Mouse (Mus musculus): ENCODE measurements at regions not wholly inside any gene's neighbourhood (a gene's known extent, or its start where the extent isn't known, plus 50 kb on each side); places are given as distances from the start of the nearest gene placed in this dataset.
A peak's percentile ranks its signal among the peaks of the same experiment; 100 is the strongest.

DNA sequence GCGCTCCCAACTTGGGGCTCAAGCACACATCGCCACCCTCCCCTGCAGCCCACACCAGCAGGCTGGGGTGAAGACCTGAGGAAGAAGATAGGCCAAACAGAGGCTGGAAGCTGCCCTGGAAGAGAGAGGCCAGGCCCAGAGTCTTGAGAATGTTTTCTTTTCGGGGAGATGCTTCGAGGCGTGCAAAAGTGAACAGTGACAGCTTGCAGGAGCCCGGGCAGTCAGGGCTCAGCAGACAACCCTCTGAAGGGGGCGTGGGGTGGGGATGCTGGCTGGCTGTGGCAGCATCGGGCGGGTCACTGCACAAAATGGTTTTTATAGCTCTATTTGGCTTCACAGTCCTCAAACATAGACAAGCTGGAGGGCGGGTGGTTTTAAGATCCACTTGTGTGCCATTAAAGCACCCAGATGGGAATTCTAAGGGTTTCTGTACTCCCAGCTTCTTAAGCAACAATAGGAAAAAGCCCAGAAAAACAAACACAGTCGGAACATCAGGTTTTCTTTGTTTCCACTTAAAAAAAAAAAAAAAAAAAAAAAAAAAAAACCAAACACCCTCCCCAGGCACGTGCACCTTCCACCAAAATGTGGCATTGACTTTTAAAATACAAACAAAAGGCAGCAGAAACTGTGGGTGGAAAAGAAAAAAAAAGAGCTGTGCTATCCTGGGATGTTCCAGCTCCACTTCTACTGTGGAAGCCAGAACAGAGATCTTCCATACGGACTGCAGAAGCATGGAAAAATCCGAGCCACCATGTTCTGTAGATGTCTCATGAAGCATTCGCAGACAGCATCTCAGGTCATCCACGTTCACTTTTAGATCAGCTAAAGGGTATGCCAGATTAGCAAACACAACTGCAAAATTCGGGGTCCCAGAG, 123.5 kb downstream of the Ly86 start:
- intact Hi-C loops (cut with DNase I) = loop anchor here (5.0 kb wide), 1 partner anchor 469 kb away; no protein-coding TSS in a partner anchor
- peak; percentile 23 to 26 for DNase-seq (ENCODE audit: low spot score in 2 of 2)

DNA sequence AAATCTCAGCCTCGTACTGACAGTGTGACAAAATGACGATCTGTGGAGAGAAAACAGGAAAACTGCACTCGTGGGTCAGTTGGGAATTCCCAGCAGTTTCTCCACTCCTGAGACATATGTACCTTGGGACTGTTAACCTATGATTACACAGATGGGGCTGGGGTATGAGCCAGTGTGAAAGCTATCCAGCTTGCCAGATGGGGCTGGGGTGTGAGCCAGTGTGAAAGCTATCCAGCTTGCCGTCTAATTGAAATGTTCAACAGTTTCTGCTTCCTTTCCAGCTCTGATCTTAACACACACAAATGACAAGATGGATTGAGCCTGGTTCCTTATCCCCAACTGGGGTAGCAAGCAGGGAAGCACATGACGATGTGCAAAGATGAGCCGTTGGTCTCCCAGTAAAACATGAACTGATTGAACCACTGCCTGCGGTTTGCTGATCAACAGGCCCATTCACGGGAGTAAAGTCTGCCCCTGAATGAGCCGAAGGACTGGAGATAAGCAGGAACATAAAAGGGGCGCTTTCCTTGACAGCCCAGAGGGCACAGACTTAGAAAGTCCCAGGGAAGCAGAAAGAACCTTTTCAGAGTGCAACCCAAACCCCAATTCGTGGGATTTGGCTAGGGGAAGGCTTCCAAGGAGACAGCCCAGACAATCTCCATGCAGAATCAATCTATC, 125.4 kb downstream of the Ly86 start:
- intact Hi-C loops (cut with DNase I) = no loop called here

DNA sequence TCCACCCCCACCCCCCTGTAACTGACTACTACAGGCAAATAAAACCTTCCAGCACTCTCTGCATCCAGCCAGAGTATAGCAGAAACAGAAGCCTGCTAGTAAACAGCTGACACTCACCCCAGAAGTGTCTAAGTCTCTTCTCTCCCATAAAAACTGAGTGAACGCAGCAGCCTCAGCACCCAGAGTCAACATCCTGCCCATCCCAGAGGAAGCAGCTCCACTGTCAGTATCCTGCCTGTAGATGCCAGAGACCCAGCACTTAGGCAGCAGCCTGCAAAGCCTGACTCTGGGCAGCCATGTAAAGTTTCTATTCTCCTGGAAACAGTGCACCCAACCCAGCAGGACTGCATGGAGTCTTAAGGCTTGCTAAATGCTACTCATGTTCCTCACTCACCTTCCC, 128.4 kb downstream of the Ly86 start:
- intact Hi-C loops (cut with DNase I) = no loop called here
- DNase-seq (ENCODE audit: low spot score in 2 of 2) = no peak

More for the DNA sequence above, 125.4 kb downstream of the Ly86 start:
- no peak for DNase-seq (ENCODE audit: low spot score in 2 of 2)

DNA sequence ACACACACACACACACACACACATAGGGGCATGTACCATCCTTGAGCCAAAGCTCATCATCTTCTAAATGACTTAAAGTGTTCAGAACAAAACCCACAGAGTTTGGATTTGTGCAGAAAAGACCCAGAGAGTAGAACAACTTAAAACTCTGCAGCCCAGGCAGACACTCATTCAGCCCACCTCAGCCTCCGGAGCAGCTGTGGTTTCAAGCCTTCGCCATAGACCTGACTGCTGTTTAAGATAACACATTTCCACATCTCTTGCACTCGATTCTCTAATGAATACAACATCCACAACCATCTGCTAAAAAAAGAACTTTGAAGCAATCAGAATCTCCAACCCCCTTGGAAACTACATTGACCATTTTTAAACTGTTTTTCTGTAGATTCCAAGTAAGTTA, 130.8 kb downstream of the Ly86 start:
- intact Hi-C loops (cut with DNase I) = no loop called here
- DNase-seq (ENCODE audit: low spot score in 2 of 2) = no peak

DNA sequence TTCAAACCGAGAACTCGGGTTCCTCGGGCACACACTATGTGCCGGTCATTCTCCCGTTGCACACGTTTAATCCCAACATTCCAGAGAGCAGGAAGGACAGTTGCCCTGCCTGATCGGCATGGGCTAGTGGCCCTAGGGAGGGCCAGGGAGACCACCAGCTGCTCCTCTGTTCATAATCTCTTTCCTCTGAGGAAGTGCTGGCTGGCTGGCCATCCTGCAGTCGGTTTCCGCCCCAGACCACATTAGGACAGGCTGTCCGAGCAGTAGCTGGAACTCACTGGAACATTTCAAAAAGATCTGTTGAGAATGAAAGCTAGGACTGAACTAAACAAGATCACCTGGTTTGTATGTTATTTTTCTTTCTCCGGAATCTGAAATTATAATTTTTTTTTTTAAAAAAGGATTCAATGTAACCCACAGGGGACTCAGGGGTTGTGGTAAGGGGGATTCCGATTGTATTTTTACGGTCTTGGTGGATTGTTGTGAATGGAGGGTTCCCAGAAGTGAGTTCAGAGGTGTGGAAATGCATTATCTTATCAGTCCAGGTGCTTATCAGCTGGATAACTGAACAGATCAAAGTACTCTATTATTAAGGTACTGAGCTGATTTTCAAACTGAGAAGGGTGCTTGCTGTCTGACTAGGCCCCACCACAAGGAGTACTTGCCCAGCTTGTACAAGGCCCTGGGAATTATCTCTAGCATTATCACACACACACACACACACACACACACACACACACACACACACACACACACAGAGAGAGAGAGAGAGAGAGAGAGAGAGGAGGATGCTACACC, 131.4 kb downstream of the Ly86 start:
- intact Hi-C loops (cut with DNase I) = no loop called here
- DNase-seq (ENCODE audit: low spot score in 2 of 2) = no peak

DNA sequence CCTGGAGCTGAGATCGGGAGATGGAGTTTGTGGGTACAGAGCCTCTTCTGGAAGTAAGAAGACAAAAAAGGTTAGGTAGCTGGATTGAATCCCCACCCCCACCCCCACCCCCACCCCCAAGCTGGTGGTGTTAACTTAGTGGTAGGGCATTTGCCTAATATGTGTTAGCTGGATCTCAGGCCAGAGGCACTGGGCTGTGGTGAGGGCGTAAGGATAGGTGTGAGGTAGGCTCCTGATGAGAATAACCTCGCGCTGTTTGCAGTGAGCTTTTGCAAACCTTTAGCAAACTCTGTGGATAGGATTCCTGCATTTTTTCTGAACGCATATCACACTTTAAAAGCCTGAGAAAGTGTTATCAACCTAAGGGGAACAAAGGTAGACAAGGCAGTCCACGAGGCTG, 132.3 kb downstream of the Ly86 start:
- DNase-seq (ENCODE audit: low spot score in 2 of 2) = no peak
- intact Hi-C loops (cut with DNase I) = no loop called here

DNA sequence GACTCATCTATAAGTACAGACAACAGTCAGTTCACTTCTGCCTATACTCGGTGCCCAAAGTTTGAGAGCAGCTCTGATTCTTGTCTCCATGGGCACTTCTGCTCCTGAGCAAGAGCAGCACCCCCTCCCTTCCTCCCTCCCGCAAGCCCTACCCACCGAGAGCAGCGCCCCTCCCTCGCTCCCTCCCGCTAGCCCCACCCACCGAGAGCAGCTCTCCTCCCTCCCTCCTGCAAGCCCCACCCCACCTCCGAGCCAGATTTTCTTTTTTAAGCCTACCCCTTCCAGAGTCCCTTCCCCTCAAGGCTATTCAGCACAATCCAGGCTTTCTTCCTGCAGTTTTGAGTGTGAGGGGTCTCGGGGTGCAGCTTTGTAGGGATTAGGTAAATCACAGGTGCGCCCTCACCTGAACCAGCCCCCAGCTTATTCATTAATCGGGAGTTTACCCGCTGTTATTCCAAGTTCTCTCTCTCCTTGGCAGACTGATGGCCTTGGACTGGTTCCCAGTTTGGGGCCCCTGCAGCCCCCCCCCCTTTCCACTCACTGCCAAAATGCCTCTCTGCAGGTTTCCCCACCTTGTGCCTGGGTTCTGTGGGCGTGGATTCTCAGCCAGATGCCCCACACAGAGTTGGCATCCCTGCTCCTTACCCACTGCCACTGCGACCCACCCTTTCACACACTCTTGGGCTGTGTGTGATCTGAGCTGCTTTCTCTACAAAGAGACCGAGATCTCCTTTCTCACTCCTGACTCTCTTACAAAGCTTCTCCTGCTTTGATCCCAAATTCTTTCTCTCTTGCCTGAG, 132.9 kb downstream of the Ly86 start:
- DNase-seq (ENCODE audit: low spot score in 2 of 2) = no peak
- intact Hi-C loops (cut with DNase I) = no loop called here

DNA sequence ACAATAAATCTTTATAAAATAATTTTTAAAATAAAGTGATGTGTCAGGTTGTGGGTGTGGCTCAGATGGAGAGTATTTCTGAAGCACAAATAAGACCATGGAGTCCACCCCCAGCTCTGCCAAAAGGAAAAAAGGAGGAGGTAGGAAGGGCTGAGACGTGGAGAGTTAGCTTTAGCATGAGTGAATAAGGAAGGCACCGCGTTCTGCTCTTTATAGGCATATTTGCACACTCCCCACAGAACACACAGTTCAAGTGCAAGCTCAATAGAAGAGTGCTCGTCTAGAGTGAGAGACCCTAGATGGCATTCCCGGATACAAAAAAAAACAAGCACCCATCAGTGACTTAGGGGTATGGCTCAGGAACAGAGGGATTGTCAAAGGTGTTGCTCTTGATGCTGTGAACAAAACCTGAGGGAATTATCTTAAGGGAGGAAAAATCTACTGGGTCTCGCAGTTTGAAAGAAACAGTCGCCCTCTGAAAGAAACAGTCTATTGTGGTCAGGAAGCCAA, 134.2 kb downstream of the Ly86 start:
- intact Hi-C loops (cut with DNase I) = no loop called here
- no peak for DNase-seq (ENCODE audit: low spot score in 2 of 2)

DNA sequence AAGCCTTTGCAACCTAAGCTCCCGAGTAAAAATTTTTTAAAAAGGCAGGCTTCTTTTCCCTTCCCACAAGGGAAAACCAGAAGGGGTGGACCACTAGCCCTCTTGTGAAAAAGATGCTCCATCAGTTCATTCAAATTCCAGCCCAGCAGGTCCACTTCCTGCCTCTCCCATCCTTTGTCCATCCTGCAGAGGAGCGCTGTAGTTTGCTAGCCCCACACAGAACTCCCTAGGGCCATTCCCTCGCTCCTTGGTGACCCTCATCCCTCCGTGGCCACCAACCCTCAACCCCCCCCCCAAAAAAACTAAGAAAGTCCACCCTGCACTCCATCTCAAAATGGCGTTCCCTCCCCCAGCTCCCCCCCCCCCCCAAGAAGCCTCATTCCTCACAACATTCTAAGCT, 136.5 kb downstream of the Ly86 start:
- DNase-seq (ENCODE audit: low spot score in 2 of 2) = no peak
- intact Hi-C loops (cut with DNase I) = no loop called here

DNA sequence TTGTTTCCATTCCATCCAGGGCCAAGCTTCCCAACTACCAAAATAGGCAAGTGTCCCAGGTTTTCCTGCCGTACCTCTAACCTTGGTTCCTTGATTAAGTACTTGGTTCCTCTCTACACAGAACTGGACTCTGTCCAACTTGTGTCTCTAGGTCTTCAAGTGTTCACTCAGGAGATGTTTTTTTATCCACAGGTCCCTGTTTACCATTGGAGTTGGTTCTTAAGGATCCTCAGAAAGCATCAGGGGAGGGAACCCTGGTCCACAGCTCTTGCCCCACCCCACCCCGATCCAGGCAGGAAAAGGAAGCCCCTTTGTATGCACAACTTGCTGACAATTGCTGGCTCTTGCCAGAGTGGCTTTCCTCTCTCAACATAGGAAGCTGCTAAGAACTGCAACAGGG, 137.0 kb downstream of the Ly86 start:
- DNase-seq (ENCODE audit: low spot score in 2 of 2) = no peak
- intact Hi-C loops (cut with DNase I) = no loop called here

DNA sequence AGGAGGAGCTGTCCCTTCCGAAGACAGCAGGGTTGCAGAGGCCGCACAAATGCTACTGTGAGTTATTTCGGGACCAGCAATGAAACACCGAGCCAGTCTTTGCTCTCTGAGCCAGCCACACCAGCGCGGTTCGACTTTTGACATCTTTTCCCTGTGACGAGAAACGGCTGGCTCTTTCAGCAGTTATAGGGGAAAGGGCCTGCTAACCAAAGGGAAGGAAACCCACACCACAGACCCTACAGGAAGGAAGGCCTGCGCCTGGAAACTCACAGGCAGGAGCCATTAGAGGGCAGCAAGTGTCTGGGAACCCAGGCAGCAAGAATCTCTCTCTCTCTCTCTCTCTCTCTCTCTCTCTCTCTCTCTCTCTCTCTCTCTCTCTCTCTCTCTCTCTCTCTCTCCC, 137.6 kb downstream of the Ly86 start:
- intact Hi-C loops (cut with DNase I) = no loop called here
- peak; percentile 15 to 24 for DNase-seq (ENCODE audit: low spot score in 2 of 2)

DNA sequence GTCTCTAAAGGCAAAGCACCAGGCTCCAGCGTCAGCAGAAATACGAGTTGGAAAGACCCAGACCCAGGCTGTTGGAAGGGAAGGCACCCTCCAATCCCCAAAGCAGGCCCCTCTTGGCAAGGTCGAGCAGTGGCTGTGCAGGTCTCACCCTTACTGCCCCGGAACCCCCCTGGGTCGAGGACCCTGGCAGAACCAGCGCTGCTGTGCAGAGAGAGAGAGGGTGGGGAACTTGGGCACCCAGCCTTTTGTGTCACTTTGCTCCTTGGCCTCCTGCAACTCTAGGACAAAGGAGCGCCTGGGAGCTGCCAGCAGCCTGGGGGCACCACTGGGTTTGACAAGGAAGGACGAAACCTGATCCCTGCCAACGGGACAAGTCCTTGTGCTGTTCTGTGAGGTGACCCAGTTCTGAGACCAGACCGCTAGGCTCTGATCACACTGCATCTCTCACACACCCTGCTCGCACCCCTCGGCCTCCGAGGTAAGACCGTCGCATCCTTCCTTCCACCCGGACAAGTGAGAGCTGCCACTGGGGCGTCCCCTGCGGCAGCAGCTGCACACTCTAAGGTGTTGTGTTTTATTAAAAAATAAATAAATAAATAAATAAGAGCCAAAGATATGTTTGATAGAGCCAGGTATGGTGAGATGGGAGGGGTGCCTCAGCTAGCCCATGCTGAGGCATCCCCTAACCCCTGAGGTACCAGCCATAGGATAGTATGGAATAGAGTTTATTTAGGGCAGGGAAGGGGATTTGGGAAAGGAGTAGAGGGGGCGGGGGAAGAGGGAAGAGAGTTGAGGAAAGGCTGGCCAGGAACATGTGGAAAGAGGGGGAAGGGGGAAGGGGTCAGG, 138.2 kb downstream of the Ly86 start:
- DNase-seq (ENCODE audit: low spot score in 2 of 2) = peak; percentile 13 to 22
- intact Hi-C loops (cut with DNase I) = no loop called here

DNA sequence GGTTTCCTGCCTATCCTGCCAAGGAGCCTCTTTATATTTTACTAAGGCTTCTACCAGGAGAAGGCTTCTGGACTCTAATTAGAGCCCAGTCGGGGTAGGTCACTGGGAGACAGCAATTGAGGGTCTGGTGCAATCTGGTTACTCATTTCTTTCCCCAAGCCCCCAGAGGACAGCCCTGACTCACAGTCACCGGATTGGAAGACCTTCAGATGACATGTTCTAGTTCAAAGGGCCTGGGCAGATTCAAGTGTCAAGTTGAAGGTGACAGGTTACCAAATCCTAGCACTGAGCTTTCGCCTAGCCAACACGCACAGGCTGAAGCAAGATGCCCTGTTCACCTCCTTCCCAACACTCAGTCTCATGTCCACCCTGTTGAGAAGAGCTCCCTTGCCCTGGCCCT, 139.6 kb downstream of the Ly86 start:
- intact Hi-C loops (cut with DNase I) = no loop called here
- no peak for DNase-seq (ENCODE audit: low spot score in 2 of 2)

DNA sequence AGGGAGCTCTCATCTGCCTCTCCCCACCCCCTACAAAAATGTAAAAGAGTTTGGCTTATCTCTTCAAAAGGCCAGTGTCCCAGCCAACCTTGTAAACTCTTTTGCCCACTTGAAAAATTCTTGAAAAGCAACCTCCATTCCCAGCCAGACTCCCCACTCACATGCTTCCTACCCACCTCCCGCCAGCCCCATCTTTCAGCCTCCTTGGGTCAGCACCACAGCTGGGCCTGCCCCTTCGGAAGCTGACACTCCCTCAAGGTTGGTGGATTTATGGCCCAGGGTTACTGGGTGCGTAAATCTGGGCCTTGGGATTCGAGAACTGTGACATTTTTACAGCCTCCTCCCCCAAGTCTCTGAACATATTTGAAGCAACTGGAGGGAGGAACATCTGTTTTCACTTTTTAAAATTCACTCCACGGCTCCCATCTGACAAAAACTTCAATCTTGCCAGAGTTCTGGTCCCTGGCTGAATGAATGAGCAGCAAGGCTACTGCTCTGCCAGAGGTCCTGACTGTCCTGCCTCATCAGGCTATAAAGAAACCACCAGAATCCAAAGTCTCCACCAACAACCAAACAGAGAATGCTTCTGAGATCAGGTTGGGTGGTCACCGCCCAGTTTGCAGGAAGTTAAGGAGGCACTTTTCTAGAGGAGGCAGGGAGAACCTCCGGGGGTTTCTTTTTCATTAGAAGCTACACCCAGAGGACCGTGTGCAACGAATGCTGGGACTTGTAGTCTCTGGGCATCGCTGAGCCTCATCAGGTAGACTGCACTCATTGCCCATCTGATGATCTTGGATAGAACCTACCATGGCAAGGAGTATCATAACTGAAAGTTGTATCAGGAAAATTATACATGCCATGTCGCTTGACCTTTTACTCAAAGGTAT, 147.3 kb downstream of the Ly86 start:
- no peak for DNase-seq (ENCODE audit: low spot score in 2 of 2)
- intact Hi-C loops (cut with DNase I) = no loop called here

DNA sequence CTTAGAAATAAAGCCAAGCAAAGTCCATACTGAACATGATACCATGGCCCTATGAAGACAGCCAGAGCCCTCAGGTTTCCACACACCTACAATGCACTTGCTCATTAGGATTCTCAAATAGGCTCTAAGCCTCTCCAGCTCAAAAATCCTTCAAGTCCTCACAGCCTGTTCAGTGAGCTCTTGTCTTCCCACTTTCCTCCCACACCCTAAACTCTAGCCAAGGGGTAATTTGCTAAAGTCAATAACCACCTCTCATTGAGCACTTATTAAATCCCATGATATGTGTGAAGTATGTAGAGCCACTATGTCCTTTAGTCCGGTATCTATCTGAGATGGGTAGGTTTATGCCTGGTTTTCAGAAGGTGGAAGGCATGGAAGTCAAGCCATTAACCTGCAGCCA, 148.3 kb downstream of the Ly86 start:
- intact Hi-C loops (cut with DNase I) = no loop called here
- no peak for DNase-seq (ENCODE audit: low spot score in 2 of 2)

DNA sequence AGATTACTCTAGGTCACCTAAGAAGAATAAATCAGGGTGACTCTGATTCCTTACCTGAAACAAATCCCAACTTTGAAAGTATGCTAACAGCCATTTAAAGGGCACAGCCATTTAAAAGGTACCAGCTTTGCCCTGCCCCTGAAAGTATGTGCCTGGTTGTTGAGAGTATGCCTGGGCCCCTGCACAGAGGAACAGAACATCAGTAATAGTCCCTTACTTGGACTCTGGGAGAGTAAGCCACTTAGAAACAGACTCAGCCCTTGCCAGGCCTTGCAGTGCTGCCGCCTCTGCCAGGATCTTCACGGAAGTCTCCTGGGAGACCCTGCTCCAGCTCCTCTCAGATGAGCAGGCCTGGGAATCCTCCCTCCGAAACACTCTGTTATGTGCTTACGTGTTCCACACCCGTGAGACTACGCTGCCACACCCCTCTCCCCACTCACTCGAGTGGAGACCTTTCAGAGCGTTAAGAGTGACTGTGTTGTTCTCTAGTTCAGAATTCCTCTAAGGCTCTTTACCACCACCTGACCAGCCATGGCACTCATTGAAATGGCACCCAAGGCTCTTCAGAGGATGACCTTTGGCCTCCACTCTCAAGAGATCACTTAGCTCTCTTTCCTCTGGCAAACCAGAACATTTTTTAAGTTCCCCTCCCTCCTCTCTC, 150.4 kb downstream of the Ly86 start:
- DNase-seq (ENCODE audit: low spot score in 2 of 2) = no peak
- intact Hi-C loops (cut with DNase I) = no loop called here

DNA sequence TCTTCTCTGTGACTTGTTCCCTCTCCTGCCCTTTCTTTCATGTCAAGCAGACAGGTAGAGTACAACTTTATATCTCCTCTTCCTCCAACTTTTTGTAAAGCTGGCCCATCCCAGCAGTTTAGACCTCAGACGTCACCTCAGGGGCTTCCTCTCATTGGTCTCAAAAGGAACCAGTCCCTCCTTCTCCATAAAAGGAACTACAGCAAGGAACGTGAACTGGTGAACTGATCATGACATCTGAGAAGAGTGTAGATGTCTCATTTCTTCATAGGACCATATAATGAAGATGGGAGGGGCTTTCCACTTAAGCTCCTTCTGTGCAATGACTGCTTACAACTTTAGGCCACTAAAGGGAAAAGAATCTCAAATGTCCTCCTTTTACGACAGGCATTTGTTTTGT, 153.0 kb downstream of the Ly86 start:
- intact Hi-C loops (cut with DNase I) = no loop called here
- DNase-seq (ENCODE audit: low spot score in 2 of 2) = no peak

All from left cerebral cortex, postnatal 36 days (tissue).